10 mouse cellular contexts compared by ENCODE assay signal in genomic region chr15:98691486-98692147, GRCm38 (mm10). TPM values are rescaled to one million over a fixed set of nuclear protein-coding genes. Genes with fewer than 3 reads are reported as not detected.
DNase-seq lines count a peak whose midpoint lies in the region; ATAC-seq and TF ChIP-seq lines count a peak whose summit lies in the region.
"Had no signal": no experiment of that assay in that cellular context is flagged by ENCODE, and none has a peak within 500 bp of the region (broad histone marks: within the 10 kb centered on the region; RNA-seq: fewer than 3 reads in every experiment).

No protein-coding gene starts in this region.

- H3K27ac ChIP-seq in heart, embryonic 14.5 days (replicated peaks in 1 of 2; ENCODE audit: control insufficient read depth in 1 of 2, insufficient read depth in 1 of 2, low read depth in 2 of 2, low read length in 2 of 2), result peak overlapping the region; percentile 80 to 90
- peak overlapping the region; percentile 86 for H3K27ac ChIP-seq in hindbrain, embryonic 10.5 days
- no peak overlapping the region for H3K27ac ChIP-seq in midbrain, postnatal 0 days (ENCODE audit: low read depth, low read length)
- H3K27ac ChIP-seq: liver, embryonic 14.5 days had no signal

- H3K4me2 ChIP-seq in heart, embryonic 14.5 days (ENCODE audit: low read length), result 0 out of 2 replicates have a peak overlapping the region, but pooled peaks have one; percentile 19
- peak overlapping the region; percentile 4; the same call in 1 of the 2 replicates for H3K4me2 ChIP-seq in midbrain, postnatal 0 days (ENCODE audit: low read depth, low read length, poor library complexity, severe bottlenecking)

- no peaks in the 10 kb centered on the region for H3K9me3 ChIP-seq in heart, embryonic 14.5 days (ENCODE audit: control insufficient read depth, low read length)
- no peaks in the 10 kb centered on the region for H3K9me3 ChIP-seq in hindbrain, embryonic 10.5 days
- no peaks in the 10 kb centered on the region for H3K9me3 ChIP-seq in midbrain, postnatal 0 days (ENCODE audit: low read length)

- no peaks in the 10 kb centered on the region for H3K27me3 ChIP-seq in heart, embryonic 14.5 days (ENCODE audit: control insufficient read depth, insufficient read depth, low read length)
- H3K27me3 ChIP-seq in hindbrain, embryonic 10.5 days (ENCODE audit: insufficient read depth, poor library complexity, severe bottlenecking), result no peaks in the 10 kb centered on the region
- no peaks in the 10 kb centered on the region for H3K27me3 ChIP-seq in midbrain, postnatal 0 days (ENCODE audit: insufficient read depth, low read length)

- intact Hi-C loops in heart, postnatal 36 days (cut with DNase I), result no loop called here

- DNase-seq in heart, postnatal 36 days, result no peak
- peak; percentile 78 for DNase-seq in brain, adult 2 months (ENCODE audit: low read depth, low spot score)
- peak; percentile 74 for DNase-seq in hindbrain, embryonic 10.5 days (ENCODE audit: low spot score)
- DNase-seq in midbrain, postnatal 0 days (ENCODE audit: low spot score), result peak; percentile 70
- DNase-seq in spleen, postnatal 10 days (ENCODE audit: low spot score in 2 of 2), result no peak
- no peak for DNase-seq in layer of hippocampus, adult 9-10 months (ENCODE audit: low spot score)

- no peak overlapping the region for H3K9ac ChIP-seq in heart, embryonic 14.5 days (ENCODE audit: low read length)
- H3K9ac ChIP-seq in midbrain, postnatal 0 days (replicated peaks; ENCODE audit: low read length, poor library complexity, severe bottlenecking), result no peak overlapping the region
- H3K9ac ChIP-seq: liver, embryonic 14.5 days had no signal

- peaks cover 21 to 25% of the 10 kb centered on the region in 2 experiments for H3K4me1 ChIP-seq in heart, embryonic 14.5 days (ENCODE audit: control insufficient read depth in 2 of 2, insufficient read depth in 2 of 2, low read length in 2 of 2)
- peaks cover 50% of the 10 kb centered on the region for H3K4me1 ChIP-seq in hindbrain, embryonic 10.5 days (replicated peaks)
- H3K4me1 ChIP-seq in midbrain, postnatal 0 days (ENCODE audit: insufficient read depth, low read length), result peaks cover 10% of the 10 kb centered on the region

- H3K4me3 ChIP-seq in heart, embryonic 14.5 days (ENCODE audit: control insufficient read depth in 1 of 2, insufficient read depth in 1 of 2, low read depth in 1 of 2, low read length in 2 of 2), result no peak overlapping the region
- peak overlapping the region; percentile 29 for H3K4me3 ChIP-seq in hindbrain, embryonic 10.5 days
- no peak overlapping the region for H3K4me3 ChIP-seq in midbrain, postnatal 0 days (ENCODE audit: low read depth, low read length)

- WGBS in heart, embryonic 14.5 days, result 53% methylated on average over 7 of the region's 7 CpGs
- 13% methylated on average over 7 of the region's 7 CpGs for WGBS in hindbrain, embryonic 10.5 days
- WGBS in midbrain, postnatal 0 days, result 17% methylated on average over 7 of the region's 7 CpGs

- TF ChIP-seq CTCF in midbrain, postnatal 0 days (IDR thresholded peaks at IDR 0.05), result no peak

- no peak for ATAC-seq in heart, embryonic 14.5 days (ENCODE audit: insufficient number of reproducible peaks, insufficient read depth, low FRiP score, low read depth)
- no peak for ATAC-seq in midbrain, postnatal 0 days (ENCODE audit: low FRiP score)
- no peak for ATAC-seq in megakaryocyte progenitor cell, adult 5-6 weeks (replicated peaks; ENCODE audit: poor library complexity)

- H3K36me3 ChIP-seq in heart, embryonic 14.5 days (ENCODE audit: control insufficient read depth, insufficient read depth, low read length), result no peaks in the 10 kb centered on the region
- no peaks in the 10 kb centered on the region for H3K36me3 ChIP-seq in hindbrain, embryonic 10.5 days
- no peaks in the 10 kb centered on the region for H3K36me3 ChIP-seq in midbrain, postnatal 0 days (ENCODE audit: insufficient read depth, low read length)

RNA-seq across cellular contexts. Expression of gene Rnd1, which starts 14.4 kb away (rescaled TPM):
- 0.61 and 1.3 TPM in 2 replicates for polyA plus RNA-seq in heart, embryonic 14.5 days (2014; fragmentation: Nextera tagmentation; extraction: Ambion mirVana)
- total RNA-seq in heart, postnatal 36 days (2021), result 1 to 10 TPM; 1.1 to 1.4 TPM
- polyA plus RNA-seq in hindbrain, embryonic 10.5 days (2016; fragmentation: Nextera tagmentation; extraction: Ambion mirVana), result 3.7 and 5.8 TPM in 2 replicates
- total RNA-seq in midbrain, postnatal 0 days (2014; rRNA removed), result 34.5 and 42.9 TPM in 2 replicates
- 20.7 and 24.9 TPM in 2 replicates for polyA plus RNA-seq in midbrain, postnatal 0 days (2015; fragmentation: Nextera tagmentation; extraction: Ambion mirVana)
- total RNA-seq in megakaryocyte progenitor cell, adult 5-6 weeks (2015), result 1.1 and 1.7 TPM in 2 replicates
- 3.3 and 3.5 TPM in 2 replicates for total RNA-seq in megakaryocyte progenitor cell, adult 5-6 weeks (2017)

RNA-seq across cellular contexts. Expression of gene Ccdc65, which starts 16.4 kb away (rescaled TPM):
- 0.42 and 0.89 TPM in 2 replicates for polyA plus RNA-seq in heart, embryonic 14.5 days (2014; fragmentation: Nextera tagmentation; extraction: Ambion mirVana)
- under 1 TPM; 0.33 to 0.42 TPM for total RNA-seq in heart, postnatal 36 days (2021)
- polyA plus RNA-seq in hindbrain, embryonic 10.5 days (2016; fragmentation: Nextera tagmentation; extraction: Ambion mirVana), result 1.7 and 3.1 TPM in 2 replicates
- total RNA-seq in midbrain, postnatal 0 days (2014; rRNA removed), result 6.9 and 9.1 TPM in 2 replicates
- polyA plus RNA-seq in midbrain, postnatal 0 days (2015; fragmentation: Nextera tagmentation; extraction: Ambion mirVana), result 11.4 and 12.3 TPM in 2 replicates
- total RNA-seq in megakaryocyte progenitor cell, adult 5-6 weeks (2015), result not detected in 2 replicates
- total RNA-seq in megakaryocyte progenitor cell, adult 5-6 weeks (2017), result not detected in 2 replicates
- total RNA-seq: granulocyte monocyte progenitor cell, adult 5-6 weeks had no signal

RNA-seq across cellular contexts. Expression of gene Ddx23, which starts 28.9 kb away (rescaled TPM):
- polyA plus RNA-seq in heart, embryonic 14.5 days (2014; fragmentation: Nextera tagmentation; extraction: Ambion mirVana), result 16.9 and 18.2 TPM in 2 replicates
- total RNA-seq in heart, postnatal 36 days (2021), result 10 to 100 TPM; 51.5 to 65.1 TPM
- 22.8 and 23.8 TPM in 2 replicates for polyA plus RNA-seq in hindbrain, embryonic 10.5 days (2016; fragmentation: Nextera tagmentation; extraction: Ambion mirVana)
- 46.7 and 50.5 TPM in 2 replicates for total RNA-seq in midbrain, postnatal 0 days (2014; rRNA removed)
- 14.0 and 20.5 TPM in 2 replicates for polyA plus RNA-seq in midbrain, postnatal 0 days (2015; fragmentation: Nextera tagmentation; extraction: Ambion mirVana)
- total RNA-seq in megakaryocyte progenitor cell, adult 5-6 weeks (2015), result 22.1 and 25.0 TPM in 2 replicates
- total RNA-seq in megakaryocyte progenitor cell, adult 5-6 weeks (2017), result 88.0 and 121 TPM in 2 replicates

RNA-seq across cellular contexts. Expression of gene Fkbp11, which starts 36.4 kb away (rescaled TPM):
- polyA plus RNA-seq in heart, embryonic 14.5 days (2014; fragmentation: Nextera tagmentation; extraction: Ambion mirVana), result 21.5 and 23.4 TPM in 2 replicates
- 1 to 10 TPM; 6.2 to 6.7 TPM for total RNA-seq in heart, postnatal 36 days (2021)
- polyA plus RNA-seq in hindbrain, embryonic 10.5 days (2016; fragmentation: Nextera tagmentation; extraction: Ambion mirVana), result 12.9 and 15.9 TPM in 2 replicates
- 1.0 and 2.8 TPM in 2 replicates for total RNA-seq in midbrain, postnatal 0 days (2014; rRNA removed)
- 4.4 and 5.4 TPM in 2 replicates for polyA plus RNA-seq in midbrain, postnatal 0 days (2015; fragmentation: Nextera tagmentation; extraction: Ambion mirVana)
- 45.2 and 50.0 TPM in 2 replicates for total RNA-seq in megakaryocyte progenitor cell, adult 5-6 weeks (2015)
- 35.5 and 62.3 TPM in 2 replicates for total RNA-seq in megakaryocyte progenitor cell, adult 5-6 weeks (2017)

Comparison
In these comparisons a context has a peak if more than half of its experiments do, and no peak if none do; other contexts are left out.
1. DNase-seq: peak in brain, adult 2 months (single experiment), hindbrain, embryonic 10.5 days (single experiment) and midbrain, postnatal 0 days (single experiment); none in heart, postnatal 36 days (0 of 2), spleen, postnatal 10 days (0 of 2) and layer of hippocampus, adult 9-10 months (single experiment).